Mouse (Mus musculus) NIH3T3 (cell line): Measurements from ENCODE around the gene B4galt7.
A peak's percentile ranks its signal among the peaks of the same experiment; 100 is the strongest.
"Not testable (repeated sequence)": the region's sequence is repeated elsewhere in the genome, so short reads cannot be mapped to it uniquely, and the experiment has no call there.

Experiments
- DNase-seq: peaks from one replicate; pipeline ENCODE4 v3.0.0-alpha.2; 2012; ENCODE audit warnings: low read depth

B4galt7 gene

GRCm38 (mm10) chr13:55596802-55597201, 2.9 kb upstream of the B4galt7 start:
- no peak for DNase-seq

- no peak for DNase-seq
These were observed 961 bp downstream of the B4galt7 start for GRCm38 (mm10) chr13:55600657-55601056.

GRCm38 (mm10) chr13:55601611-55602010, 1.9 kb downstream of the B4galt7 start:
- DNase-seq, result peak; percentile 86

GRCm38 (mm10) chr13:55604606-55605005, 4.9 kb downstream of the B4galt7 start:
- no peak for DNase-seq

- no peak for DNase-seq
These were observed 7.4 kb downstream of the B4galt7 start for GRCm38 (mm10) chr13:55606899-55607623.

- no peak for DNase-seq
These were observed 7.9 kb downstream of the B4galt7 start for GRCm38 (mm10) chr13:55607624-55608006.

GRCm38 (mm10) chr13:55611996-55612395, 12.3 kb downstream of the B4galt7 start:
- peak; percentile 88 for DNase-seq

- no peak for DNase-seq
These were observed 13.8 kb downstream of the B4galt7 start for GRCm38 (mm10) chr13:55613471-55613870.

- no peak for DNase-seq
These were observed 19.6 kb downstream of the B4galt7 start for GRCm38 (mm10) chr13:55619328-55619727.

- DNase-seq, result no peak
These were observed 20.6 kb downstream of the B4galt7 start for GRCm38 (mm10) chr13:55620275-55620674.

- DNase-seq, result not testable (repeated sequence)
These were observed 22.5 kb downstream of the B4galt7 start for GRCm38 (mm10) chr13:55622156-55622648.

GRCm38 (mm10) chr13:55622649-55623541, 23.2 kb downstream of the B4galt7 start, which contains the start of gene Caml:
Gene Caml, plus strand, starts transcription at chr13:55623005.
- peak; percentile 93 for DNase-seq

GRCm38 (mm10) chr13:55634639-55635127, 35.0 kb downstream of the B4galt7 start, which contains the start of gene Ddx46:
Gene Ddx46, plus strand, starts transcription at chr13:55635027.
- peak; percentile 93 for DNase-seq

GRCm38 (mm10) chr13:55635146-55635571, 35.5 kb downstream of the B4galt7 start:
- DNase-seq, result no peak

GRCm38 (mm10) chr13:55636185-55636983, 36.7 kb downstream of the B4galt7 start:
- DNase-seq, result no peak

GRCm38 (mm10) chr13:55640480-55640879, 40.8 kb downstream of the B4galt7 start:
- DNase-seq, result peak; percentile 90

- peak; percentile 56 for DNase-seq
These were observed 44.8 kb downstream of the B4galt7 start for GRCm38 (mm10) chr13:55644525-55644924.

GRCm38 (mm10) chr13:55650098-55650497, 50.4 kb downstream of the B4galt7 start:
- peak; percentile 31 for DNase-seq

GRCm38 (mm10) chr13:55650980-55651379, 51.3 kb downstream of the B4galt7 start:
- DNase-seq, result no peak
